Mouse (Mus musculus) ovary, postnatal 36 days (tissue): ENCODE data around the gene Grik4.

Experiments
- DNase-seq: peaks from one replicate; pipeline ENCODE4 v3.0.0; 2022; ENCODE audit warnings: low spot score, mixed read lengths

The Grik4 gene

DNA sequence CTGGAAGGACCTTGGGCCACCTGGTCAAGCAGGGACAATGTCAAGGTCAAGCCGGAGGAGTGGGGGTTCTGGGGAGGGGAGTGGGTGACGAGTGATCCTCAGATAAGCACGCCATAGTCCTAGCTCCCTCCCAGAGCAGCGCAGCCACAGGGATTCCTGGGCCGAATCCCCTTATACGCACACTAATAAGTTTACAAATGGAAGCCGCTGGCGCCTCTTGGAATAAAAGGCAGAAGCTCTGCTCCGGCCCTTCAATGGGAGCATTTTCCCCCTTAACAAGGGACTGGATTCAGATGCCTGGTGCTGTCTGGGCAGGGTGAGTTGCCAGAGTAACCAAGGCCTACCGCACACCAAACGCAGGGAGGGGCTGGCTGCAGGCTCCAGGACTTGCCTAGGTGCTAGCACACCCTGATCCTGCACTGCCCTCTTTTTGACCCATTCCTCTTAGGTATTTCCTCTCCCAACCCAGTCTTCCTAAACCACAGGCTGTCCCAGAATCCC, 46.2 kb downstream of the Grik4 start:
- peak; percentile 21 for DNase-seq

DNA sequence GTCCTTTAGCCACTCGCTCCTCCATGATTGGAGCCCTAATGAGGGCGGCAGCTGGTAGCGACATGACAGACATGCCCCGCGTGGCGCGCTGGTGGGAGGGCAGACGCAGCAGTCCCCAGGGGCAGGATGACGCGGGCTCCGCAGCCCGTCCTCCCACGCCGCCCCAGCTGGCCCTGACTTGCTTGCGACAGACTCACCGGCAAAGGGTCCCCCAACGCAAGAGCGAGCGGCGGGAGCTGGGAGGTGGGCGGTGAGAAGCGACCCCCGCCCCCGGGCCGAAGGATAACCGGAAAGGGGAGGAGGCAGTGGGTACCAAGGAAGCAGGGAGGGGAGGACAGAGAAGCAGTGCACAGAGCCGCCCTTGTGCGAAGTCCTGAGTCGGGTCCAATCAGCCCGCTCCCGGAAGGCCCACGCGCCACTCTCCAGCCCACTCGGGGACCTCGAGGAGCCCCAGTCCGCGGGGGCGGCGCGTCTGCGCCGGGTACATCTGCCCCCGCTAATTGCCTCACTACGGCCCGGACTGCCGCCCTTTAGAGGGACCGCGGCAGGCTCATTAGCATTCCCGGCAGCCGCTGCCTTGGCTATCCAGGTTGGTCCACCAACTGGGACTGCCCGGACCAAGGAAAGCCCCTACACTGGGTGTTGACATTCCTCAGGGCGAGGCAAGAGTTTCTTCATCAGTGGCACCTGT, 46.8 kb downstream of the Grik4 start:
- DNase-seq, result peak; percentile 41

DNA sequence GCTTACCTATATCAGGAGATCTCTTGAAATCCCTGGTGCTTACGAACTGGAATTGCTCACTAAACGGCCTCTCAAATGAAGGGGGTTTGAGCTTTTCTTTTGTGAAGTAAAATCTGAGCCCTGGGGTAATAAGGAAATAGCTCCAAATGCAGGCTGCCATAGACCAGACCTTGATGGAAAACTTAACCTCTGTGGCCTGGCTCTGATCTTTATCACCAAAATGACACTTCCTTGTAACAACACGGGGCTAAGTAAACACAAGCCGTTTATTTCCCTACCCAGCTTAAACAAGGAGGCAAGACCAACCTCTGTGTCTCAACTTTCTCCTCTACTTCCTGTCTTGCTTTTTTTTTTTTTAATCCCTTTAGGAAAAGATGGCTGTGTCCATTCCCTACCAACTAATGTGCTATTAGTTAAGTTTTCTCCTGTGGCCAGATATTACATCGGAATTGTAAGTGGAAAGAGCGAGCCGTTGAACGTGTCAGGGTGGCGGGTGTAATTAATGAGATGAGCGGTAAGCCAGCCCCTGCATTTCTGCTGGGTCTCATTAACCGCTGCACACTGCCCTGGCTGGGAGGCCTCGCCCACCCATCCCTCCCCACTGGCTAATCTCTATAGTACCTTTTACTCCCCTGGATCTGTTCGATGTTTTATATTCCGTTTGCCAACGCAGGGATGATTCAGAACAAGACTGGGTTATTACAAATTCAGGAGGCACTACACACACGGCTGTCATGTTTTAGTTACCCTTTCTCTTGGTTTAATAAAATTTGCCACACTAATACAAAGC, 47.7 kb downstream of the Grik4 start:
- no peak for DNase-seq

DNA sequence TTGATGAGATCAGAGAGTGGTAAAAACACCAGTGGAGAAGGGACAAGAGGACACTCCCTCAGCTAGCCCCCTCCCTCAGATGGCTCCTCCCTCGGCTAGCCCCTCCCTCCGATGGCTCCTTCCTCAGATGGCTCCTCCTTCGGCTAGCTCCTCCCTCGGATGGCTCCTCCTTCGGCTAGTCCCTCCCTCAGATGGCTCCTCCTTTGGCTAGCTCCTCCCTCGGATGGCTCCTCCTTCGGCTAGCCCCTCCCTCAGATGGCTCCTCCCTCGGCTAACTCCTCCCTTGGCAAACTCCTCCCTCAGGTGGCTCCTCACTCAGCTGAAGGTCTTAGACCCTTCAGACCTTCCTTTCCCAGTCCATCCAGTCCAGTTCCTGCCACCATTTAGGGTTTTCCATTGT, 51.5 kb downstream of the Grik4 start:
- no peak for DNase-seq

DNA sequence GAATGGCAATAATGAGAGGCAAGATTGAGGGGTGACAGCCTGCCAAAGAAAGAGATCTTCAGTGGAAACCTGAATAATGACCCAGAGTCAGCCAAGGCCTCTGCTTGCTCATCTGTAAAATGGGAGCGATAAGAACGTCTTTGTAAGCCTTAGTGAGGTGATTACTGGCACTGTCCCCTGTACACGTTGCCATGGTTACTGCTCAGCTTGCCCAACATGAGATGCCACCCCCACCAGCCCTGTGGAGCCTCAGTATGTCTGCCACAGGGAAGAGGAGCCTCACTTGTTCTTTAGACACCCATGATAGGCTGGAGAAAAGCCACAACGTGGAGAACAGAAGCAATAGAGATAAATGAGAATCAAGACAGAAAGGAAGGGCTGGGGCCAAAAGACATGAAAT, 56.4 kb downstream of the Grik4 start:
- no peak for DNase-seq

DNA sequence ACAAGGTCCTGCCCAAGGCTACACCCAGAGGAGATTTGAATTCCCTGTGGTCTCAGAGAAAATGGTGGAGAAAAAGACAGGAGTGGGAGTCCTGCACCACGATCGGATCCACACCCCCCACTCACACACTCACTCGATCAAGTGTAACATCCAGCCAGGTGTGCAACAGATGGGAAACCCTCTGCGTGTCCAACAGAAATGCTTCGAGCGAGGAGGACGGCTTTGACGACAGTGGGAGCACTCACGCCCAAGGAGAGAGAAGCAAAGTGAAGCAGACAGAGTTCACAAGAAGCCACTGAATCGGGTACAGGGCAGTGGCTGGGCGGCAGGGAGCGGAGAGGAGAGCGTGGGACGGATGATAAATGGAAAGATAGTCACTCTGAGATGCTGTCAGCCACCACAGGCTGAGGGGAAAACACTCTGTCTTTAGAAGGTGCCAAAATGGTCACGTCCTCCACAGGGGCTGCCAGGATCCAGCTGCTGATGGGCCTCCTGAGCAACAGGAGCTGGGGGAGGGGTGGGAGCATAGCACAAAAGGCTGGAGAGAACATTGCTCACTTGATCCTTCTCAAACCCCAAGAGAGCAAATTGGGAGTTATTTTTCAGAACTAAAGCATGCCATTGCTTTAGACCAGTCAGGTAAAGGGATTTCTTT, 58.1 kb downstream of the Grik4 start:
- no peak for DNase-seq

DNA sequence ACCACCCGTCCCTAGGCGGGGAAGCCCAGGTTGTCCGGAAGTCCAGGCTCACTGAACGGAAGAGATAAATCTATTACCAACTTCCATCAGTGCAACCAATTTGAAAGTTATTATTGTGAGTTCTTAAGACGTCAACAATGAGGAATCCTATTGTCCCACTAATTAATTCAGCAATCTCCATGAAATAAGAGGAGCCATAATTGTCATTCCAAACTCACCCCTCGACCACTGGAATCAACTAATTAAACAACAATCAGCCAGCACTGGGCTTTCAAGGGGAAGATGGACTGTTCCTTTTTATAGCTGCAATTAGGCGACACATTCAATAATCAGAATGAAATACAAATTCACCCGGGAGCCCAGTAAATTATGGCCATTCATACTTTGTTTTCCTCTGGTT, 58.7 kb downstream of the Grik4 start:
- no peak for DNase-seq

DNA sequence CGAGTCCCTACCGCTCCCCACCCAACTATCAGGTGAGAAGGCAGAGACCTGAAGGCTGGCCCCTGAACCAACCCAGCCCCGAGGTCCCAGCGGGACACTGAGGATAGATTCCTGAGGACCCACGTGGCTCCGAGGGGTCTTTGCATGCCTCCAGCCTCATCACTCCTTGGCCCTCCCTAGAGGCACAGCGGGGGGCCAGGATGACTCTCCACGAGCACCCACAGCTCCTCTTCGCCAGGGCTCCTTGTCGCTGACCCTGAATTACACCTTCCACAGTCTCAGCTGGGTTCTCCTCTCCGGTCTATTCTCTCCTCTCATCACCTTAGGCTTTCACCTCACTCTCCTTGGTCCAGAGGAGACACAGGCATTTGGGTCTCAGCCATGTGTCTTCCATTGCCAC, 59.2 kb downstream of the Grik4 start:
- no peak for DNase-seq

DNA sequence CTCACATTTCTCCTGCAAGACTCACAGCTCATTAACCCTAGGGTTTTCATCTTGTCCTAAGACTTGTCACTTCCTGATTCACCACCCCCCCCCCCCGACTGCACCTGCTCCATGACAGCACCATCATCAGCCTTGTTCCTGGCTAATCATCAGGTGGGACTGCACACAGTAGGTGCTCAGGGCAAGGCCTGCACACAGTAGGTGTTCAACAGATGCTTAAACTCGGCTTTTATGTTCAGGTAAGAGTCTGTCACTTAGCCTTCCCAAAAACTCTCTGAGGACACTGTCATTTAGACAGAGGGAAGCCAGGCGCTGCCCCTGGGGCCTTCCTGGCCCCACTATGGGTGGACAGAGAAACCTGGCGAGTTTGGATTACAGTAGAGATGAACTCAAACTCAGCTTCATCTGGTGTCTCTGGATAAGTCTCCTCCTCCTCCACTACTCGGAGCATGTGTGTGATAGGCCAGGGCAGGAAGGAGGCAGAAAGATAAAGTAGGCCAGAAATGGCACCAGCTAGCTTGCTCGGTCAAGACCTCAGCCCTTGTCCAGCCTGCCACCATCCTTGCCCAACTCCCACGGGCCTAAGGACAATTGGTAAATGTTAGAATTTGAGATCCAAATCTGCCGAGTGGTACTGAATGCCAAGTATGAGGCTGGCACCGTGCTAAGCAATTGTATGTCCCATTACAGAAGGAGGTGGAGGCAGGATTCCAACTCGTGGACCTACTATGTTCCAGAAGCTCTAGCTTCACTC, 61.1 kb downstream of the Grik4 start:
- no peak for DNase-seq

DNA sequence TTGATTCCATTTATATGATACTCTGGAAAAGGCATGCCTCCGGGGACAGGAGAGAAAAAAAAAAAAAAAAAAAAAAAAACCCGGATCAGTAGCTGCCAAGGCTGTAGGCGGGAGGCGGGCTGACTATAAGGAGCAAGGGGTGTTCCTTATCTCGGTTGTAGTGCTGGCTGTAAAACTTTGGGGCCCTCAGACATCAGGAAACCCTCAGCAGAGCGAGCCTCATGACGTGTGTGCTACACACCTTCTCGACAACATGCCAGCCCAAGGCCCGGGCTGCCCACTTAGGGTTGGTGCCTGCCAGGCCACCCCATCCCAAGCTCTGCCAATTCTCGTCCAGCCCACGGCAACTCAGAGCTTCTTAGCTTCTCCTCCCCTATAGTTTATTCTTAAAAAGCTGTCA, 62.0 kb downstream of the Grik4 start:
- DNase-seq, result no peak

DNA sequence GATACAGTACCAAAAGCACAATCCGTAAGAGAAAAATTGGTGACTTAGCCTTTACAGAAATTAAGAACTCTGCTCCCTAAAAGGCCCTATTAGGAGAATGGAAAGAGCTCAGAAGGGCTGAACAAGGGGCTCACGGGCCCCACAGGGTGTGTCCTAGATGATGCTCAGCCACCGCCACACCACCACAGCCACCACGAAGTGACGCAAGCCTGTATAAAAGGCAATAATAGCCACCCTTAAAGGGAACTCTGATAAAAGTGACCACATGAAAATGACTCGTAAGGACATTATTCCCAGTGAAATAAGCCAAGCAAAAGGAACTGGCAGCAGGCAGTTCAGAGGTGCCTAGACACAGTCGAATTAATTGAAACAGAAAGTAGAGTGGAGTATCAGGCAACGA, 63.3 kb downstream of the Grik4 start:
- DNase-seq, result no peak

DNA sequence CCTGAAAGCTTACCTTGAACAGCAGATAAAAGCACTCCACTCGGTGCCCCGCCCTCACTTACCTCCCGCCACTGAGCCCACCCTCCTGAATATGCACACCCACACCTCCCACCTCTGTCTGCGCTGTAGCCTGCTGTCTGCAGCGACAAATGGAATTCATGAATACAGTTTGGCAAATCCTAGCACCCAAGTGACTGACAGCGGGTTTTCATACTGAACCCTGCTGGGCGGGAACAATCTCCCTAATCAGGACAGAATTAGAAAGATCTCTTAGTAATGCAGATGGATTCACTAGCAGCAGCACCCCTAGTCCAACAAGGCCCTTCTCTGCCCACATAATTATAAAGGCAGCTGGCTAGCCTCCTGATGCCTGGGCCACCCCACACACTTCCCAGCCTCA, 65.9 kb downstream of the Grik4 start:
- DNase-seq, result no peak

DNA sequence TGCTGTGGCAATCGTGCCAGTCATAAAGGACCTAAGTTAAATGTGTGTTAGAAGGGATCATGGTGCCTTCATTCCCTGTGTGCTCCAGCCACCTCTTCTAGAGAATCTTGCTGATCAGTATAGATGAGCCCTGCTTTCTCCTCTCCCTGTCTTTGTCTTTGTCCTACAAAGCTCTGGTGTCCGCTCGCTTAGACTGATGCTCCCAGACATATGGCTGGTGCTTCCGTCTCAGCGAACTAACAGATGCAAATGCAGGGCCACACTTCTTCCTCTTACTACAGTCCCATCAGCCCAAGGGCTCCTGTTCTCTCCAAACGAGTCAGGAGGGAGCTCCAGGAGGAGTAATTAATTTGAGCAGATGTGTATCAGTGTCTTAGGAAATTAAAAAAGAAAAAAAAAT, 71.4 kb downstream of the Grik4 start:
- no peak for DNase-seq

DNA sequence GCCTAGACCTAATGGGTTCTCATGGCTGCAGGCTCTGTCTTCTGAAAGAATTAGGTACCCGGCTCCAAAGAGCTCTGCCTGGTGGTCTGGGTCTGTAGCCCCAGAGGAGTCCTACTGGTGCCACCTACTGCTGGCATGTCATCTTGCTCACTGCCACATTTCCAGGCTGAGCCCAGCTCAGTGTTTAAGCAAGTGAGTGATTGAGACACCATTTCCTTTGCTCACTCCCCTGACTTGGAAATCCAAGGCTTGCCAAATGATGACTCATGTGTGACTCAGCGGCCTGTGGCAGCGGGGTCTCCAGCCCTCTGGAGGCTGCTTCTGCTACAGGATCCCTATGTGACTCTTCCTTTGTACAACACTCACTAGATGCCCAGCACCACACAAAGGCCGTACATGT, 72.6 kb downstream of the Grik4 start:
- no peak for DNase-seq

DNA sequence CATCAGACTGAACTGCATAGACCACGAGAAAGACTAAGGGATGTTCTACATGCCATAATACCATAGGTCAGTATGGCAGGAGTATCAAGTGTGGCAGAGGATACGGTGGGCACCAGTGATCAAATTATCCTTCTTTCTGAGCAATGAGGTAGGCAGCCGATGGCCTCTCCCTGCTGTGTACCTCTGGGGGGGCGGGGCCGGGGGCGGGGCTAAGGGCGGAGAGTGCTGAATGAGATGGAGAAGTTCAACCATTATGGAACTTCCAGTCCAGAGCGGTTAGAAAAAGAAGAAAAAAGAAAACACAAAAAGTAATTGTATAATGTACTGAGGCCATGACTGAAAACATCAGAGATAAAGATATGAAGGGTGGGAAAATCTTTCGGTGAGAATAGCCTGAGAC, 74.0 kb downstream of the Grik4 start:
- DNase-seq, result no peak

DNA sequence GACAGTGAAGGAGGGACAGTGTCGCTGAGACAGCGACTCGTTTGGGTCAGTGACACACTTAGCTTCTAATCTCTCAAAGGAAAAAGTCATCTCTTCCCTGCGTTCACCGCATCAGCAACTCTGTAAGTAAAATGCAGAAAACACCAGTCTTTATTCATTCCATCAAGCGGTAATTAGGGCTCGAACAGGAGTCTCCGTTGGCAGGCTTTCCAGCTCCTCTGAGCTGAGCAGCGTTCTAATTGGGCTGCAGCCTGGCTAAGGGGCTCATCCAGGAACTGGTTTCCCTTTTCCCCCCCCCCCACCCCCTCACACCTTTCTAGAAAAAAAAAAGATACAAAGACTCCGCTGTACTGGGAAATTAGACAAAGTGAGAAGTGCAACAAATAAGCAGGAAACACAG, 75.8 kb downstream of the Grik4 start:
- no peak for DNase-seq

DNA sequence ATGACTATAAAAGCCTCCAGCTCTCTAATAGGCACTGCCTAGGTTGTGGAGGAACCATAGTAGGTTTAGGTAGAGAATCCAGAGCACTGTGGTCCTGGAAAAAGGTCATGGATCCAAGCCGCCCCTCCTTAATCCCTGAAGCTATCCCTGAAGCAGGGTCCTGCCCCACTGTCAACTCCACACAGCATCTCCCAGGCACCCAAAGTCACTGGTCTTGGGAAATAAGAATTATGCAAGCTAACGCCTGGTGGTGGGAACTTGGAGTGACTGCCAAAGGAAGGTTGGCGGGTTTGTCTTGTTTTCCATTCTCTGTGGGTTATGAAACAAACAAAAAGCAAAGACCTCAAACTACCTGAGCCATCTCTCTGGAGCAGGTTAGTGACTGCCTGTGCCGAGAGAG, 77.6 kb downstream of the Grik4 start:
- no peak for DNase-seq

DNA sequence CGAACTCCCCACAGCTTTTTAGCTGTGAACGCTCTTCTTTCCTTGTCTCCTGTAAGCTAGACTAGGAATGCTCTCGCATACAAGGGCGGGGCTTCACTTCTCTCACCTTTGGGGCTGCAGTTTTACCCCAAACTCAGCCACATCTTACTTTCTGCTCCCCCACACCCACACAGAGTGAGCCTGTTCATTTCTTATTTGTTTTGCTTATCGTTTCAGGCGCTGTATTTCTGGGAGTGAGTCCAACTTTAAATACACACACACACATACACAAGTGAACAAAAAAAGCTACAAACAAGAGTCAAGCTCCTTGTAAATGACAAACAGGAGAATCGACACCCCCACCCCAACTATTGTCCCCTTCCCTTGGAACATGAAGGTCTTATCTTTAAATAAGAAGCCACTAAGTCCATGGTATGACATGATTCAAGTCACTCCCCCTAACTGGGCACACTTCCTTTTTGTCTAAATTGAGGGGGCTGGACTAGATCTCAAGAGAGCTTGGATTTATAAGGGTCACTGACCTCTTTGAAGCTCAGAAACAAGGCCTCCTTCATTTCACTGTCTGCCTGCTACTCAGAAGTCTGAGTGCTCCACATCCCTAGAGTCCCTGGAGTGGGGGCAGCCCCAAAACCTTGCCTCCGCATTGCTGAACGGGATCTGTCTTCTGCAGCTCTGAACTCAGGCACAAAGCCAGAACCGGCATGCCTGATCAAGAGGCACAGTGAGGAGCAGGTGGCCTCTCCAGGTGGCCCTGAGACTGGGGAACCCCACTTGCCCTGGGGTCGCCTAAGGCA, 79.1 kb downstream of the Grik4 start:
- DNase-seq, result no peak

DNA sequence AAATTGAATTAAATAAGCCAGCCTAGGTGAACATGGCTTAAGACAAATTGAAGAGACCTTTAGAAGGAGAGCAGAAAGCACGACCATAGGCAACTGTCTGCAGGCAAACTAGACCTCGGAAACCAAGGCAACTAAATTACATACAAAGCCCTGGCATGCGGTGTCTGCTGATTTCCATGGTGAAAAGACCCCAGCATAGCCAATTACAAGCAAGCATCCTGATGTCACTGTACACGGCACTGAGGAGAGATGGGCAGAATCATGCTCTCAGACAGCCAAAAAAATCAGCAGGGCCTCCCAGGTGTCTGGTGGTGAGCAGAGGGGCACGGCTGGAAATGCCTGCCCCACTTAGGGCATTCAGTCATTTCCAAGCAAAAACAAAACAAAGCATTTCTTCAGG, 80.9 kb downstream of the Grik4 start:
- no peak for DNase-seq

DNA sequence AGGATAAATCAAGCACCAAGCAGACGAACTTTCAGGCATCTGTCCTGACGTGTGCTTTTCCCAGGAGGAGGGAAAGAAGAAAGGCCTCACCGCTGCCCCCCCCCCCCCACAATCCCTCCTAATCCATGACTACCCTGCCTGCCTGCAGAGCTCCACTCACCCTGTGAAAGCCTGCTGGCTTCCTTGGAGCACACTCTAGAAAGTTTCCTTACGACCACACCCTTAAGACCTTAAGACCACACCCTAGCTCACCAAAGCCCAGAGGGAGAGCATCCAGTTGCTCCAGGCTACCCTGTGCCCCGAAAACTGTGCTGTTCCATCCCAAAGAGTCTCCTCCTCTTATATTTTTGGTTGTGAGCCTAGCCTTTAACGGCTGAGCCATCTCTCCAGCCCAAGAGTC, 82.6 kb downstream of the Grik4 start:
- DNase-seq, result no peak

DNA sequence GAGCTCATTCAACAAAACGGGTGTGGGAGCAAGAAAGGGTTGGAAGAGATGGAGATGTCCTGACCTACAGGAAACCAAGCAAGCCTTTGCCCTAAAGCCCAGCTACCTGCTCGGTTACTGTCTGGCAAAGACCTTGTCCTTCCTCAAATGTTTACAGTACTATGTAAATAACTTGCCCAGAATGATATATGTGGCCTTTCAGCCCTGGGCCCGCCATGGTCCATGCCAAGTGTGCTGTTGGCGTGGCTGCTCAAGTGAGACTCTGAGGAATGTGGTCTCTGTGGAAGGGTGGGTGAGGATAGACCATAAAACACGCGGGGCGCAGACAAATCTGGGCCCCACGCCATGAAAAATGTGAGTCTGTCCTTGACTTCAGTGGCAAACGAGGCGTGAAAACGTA, 83.1 kb downstream of the Grik4 start:
- DNase-seq, result no peak
